Mouse (Mus musculus) forelimb bud, embryonic 11.5 days (tissue): ENCODE data around the gene Hoxd3.

Experiments
- DNase-seq: peaks from one replicate; pipeline ENCODE4 v3.0.0-alpha.2; 2012; ENCODE audit warnings: low read depth, low spot score

The Hoxd3 gene

GRCm38 (mm10) chr2:74741252-74741978 lies 29.7 kb downstream of the Hoxd3 start:
- DNase-seq: no peak

- DNase-seq: no peak
Observed at GRCm38 (mm10) chr2:74741979-74742277, 30.2 kb downstream of the Hoxd3 start.

GRCm38 (mm10) chr2:74745540-74746297 lies 34.0 kb downstream of the Hoxd3 start:
- DNase-seq: no peak

GRCm38 (mm10) chr2:74746298-74746921 lies 34.7 kb downstream of the Hoxd3 start:
- no peak for DNase-seq

- DNase-seq: no peak
Observed at GRCm38 (mm10) chr2:74747006-74747405, 35.3 kb downstream of the Hoxd3 start.

- no peak for DNase-seq
Observed at GRCm38 (mm10) chr2:74747661-74748141, 36.0 kb downstream of the Hoxd3 start.

- no peak for DNase-seq
Observed at GRCm38 (mm10) chr2:74748436-74748995, 36.8 kb downstream of the Hoxd3 start.

GRCm38 (mm10) chr2:74749337-74750121 lies 37.8 kb downstream of the Hoxd3 start:
- DNase-seq: peak; percentile 75

GRCm38 (mm10) chr2:74750731-74751250 lies 39.1 kb downstream of the Hoxd3 start:
- DNase-seq: no peak

- DNase-seq: no peak
Observed at GRCm38 (mm10) chr2:74751861-74752260, 40.1 kb downstream of the Hoxd3 start.

- no peak for DNase-seq
Observed at GRCm38 (mm10) chr2:74752431-74753174, 40.9 kb downstream of the Hoxd3 start.

- no peak for DNase-seq
Observed at GRCm38 (mm10) chr2:74753175-74753523, 41.4 kb downstream of the Hoxd3 start.

GRCm38 (mm10) chr2:74753711-74754110 lies 42.0 kb downstream of the Hoxd3 start:
- DNase-seq: no peak

GRCm38 (mm10) chr2:74760146-74760545 lies 48.4 kb downstream of the Hoxd3 start:
- DNase-seq: no peak

- no peak for DNase-seq
Observed at GRCm38 (mm10) chr2:74761941-74762340, 50.2 kb downstream of the Hoxd3 start.

- DNase-seq: no peak
Observed at GRCm38 (mm10) chr2:74762522-74763244, 51.0 kb downstream of the Hoxd3 start, which contains the start of gene Hoxd1. Gene Hoxd1 (plus strand): TSS chr2:74762980.

GRCm38 (mm10) chr2:74763245-74763735 lies 51.6 kb downstream of the Hoxd3 start:
- DNase-seq: no peak

- no peak for DNase-seq
Observed at GRCm38 (mm10) chr2:74763976-74764375, 52.2 kb downstream of the Hoxd3 start.

- DNase-seq: no peak
Observed at GRCm38 (mm10) chr2:74774359-74774758, 62.6 kb downstream of the Hoxd3 start.
